Mouse (Mus musculus) neural tube, embryonic 11.5 days (tissue): ENCODE results near the gene Fam19a2. TPM values are rescaled to one million over a fixed set of nuclear protein-coding genes. Genes with fewer than 3 reads are reported as not detected.

Source experiments
- ATAC-seq: fragments of 200-750 bp; cut with Nextera tagmentation; 2 replicates; pipeline ENCODE4 v1.8.0; 2017; ENCODE audit warnings: moderate number of reproducible peaks, mild to moderate bottlenecking, moderate TSS enrichment, moderate library complexity; ENCODE audit not compliant: insufficient read depth, low FRiP score, low TSS enrichment
- DNase-seq: peaks from one replicate; pipeline ENCODE4 v3.0.0-alpha.2; 2015; ENCODE audit warnings: low spot score
- H3K27ac ChIP-seq: fragments of 300-500 bp; sonication (generic); 2 replicates; pipeline ENCODE4 v1.5.1; 2014; ENCODE audit warnings: low read depth, mild to moderate bottlenecking, low read length
- H3K27me3 ChIP-seq: fragments of 300-500 bp; sonication (generic); 2 replicates; pipeline ENCODE4 v1.6.1; 2014; ENCODE audit warnings: mild to moderate bottlenecking, low read length, mixed read lengths; ENCODE audit not compliant: control insufficient read depth, insufficient read depth
- H3K36me3 ChIP-seq: fragments of 300-500 bp; sonication (generic); 2 replicates; pipeline ENCODE4 v1.6.1; 2014; ENCODE audit warnings: mild to moderate bottlenecking, low read length, moderate library complexity, mixed read lengths; ENCODE audit not compliant: control insufficient read depth, insufficient read depth
- H3K4me1 ChIP-seq: fragments of 300-500 bp; sonication (generic); 2 replicates; pipeline ENCODE4 v1.6.1; 2014; ENCODE audit warnings: low read length, mixed read lengths; ENCODE audit not compliant: control insufficient read depth, insufficient read depth
- H3K4me2 ChIP-seq: fragments of 300-500 bp; sonication (generic); 2 replicates; pipeline ENCODE4 v1.6.1; 2014; ENCODE audit warnings: low read depth, mild to moderate bottlenecking, moderate library complexity
- H3K4me3 ChIP-seq: fragments of 300-500 bp; sonication (generic); 2 replicates; pipeline ENCODE4 v1.5.1; 2014; ENCODE audit warnings: low read depth, low read length
- H3K9ac ChIP-seq: fragments of 300-500 bp; sonication (generic); 2 replicates; pipeline ENCODE4 v1.6.1; 2014; ENCODE audit warnings: mild to moderate bottlenecking, low read length
- H3K9me3 ChIP-seq: fragments of 300-500 bp; sonication (generic); 2 replicates; pipeline ENCODE4 v1.6.1; 2016; ENCODE audit warnings: low read length; ENCODE audit not compliant: control insufficient read depth
- WGBS: fragments of 180-500 bp; shearing (Covaris S2); extraction: QIAGEN DNeasy Blood & Tissue Kit; methylation state at CpG from one replicate; pipeline ENCODE4 v1.1.7; 2014; 5-methylcytosine and 5-hydroxymethylcytosine counted together
- polyA plus RNA-seq: library from polyadenylated mRNA; unstranded; fragments of >200 nt; fragmentation: Nextera tagmentation; extraction: Ambion mirVana; gene quantifications from 2 replicates; pipeline ENCODE4 v1.2.1, GENCODE M21; 2014

Gene Fam19a2
- polyA plus RNA-seq, 1 experiment from 2014 or later, result 9.9 TPM

DNA sequence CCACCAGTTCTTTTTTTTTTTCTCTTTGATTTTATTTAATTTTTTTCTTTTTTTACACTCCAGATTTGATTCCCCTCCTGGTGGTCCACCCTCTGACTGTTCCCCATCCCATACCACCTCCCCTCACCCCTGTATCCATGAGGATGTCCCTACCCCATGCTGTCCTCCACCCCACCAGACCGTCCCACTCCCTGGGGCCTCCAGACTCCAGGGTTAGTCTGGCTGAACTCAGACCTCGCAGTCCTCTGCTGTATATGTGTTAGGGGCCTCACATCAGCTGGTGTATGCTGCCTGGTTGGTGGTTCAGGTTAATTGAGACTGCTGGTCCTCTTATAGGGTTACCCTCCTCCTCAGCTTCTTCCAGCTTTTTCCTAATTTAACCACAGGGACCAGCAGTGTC is 362.9 kb downstream of the Fam19a2 start:
- Histone ChIP-seq H3K27me3 (no peaks in the 10 kb centered on the region), H3K4me1 (no peaks in the 10 kb centered on the region), H3K4me3 (no peak overlapping the region), H3K36me3 (no peaks in the 10 kb centered on the region), H3K27ac (no peak overlapping the region), H3K4me2 (no peak overlapping the region), H3K9ac (no peak overlapping the region), H3K9me3 (no peaks in the 10 kb centered on the region)
- WGBS, result 89% methylated on average over 2 of the region's 2 CpGs
- DNase-seq (no peak), ATAC-seq (no peak)

DNA sequence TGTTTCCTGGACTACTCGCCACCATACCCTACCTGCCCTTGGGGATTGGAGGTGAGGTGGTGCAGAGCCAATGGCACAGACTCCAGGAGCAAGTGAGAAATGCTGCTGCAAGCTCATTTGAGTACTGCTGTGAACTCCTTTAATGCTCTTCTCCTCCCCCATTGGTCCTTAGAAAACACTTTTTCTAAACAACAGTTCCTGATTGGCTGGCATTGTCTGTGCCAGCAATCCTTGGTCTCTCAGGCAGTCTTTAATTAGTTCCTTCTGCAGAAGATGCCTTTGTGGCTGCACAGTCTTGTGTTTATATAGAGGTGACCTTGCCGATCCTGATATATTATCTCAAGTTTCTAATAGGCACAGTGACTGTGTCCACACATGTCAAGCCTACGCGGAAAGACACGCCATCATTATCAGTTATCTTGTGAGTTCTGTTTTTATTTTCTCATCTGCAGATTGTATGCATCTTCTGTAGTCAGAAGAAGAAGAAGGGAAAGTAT is 365.5 kb downstream of the Fam19a2 start:
- H3K36me3 ChIP-seq, result no peaks in the 10 kb centered on the region
- no peak overlapping the region for H3K27ac ChIP-seq
- H3K4me2 ChIP-seq, result no peak overlapping the region
- no peaks in the 10 kb centered on the region for H3K27me3 ChIP-seq
- no peaks in the 10 kb centered on the region for H3K9me3 ChIP-seq
- ATAC-seq (no peak), DNase-seq (no peak)
- H3K9ac ChIP-seq, result no peak overlapping the region
- no peaks in the 10 kb centered on the region for H3K4me1 ChIP-seq
- 79% methylated on average over 5 of the region's 5 CpGs for WGBS
- H3K4me3 ChIP-seq, result no peak overlapping the region

DNA sequence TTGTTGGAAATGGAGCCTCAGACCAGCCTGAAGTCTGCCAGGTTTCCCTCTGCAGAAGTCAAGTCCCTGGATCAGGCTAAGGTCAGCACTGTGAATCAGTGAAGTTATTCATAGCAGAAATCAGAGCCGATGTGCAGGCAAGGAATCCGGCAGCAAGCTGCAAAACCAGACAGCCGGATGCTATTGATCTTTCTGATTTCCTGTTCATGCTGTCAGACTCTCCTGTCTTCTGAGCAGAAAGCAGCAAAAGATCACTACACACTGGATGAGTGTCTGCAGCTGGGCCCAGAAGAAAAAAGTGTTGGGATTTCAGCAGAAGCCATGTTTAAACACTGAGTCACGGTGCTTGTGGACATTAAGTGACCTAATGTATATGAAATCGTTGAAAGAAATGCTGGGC is 368.2 kb downstream of the Fam19a2 start:
- 70% methylated on average over 5 of the region's 5 CpGs for WGBS
- ATAC-seq (no peak), DNase-seq (peak; percentile 31)
- Histone ChIP-seq H3K4me2 (no peak overlapping the region), H3K27me3 (no peaks in the 10 kb centered on the region), H3K36me3 (no peaks in the 10 kb centered on the region), H3K27ac (no peak overlapping the region), H3K9ac (no peak overlapping the region), H3K9me3 (no peaks in the 10 kb centered on the region), H3K4me3 (no peak overlapping the region), H3K4me1 (no peaks in the 10 kb centered on the region)

DNA sequence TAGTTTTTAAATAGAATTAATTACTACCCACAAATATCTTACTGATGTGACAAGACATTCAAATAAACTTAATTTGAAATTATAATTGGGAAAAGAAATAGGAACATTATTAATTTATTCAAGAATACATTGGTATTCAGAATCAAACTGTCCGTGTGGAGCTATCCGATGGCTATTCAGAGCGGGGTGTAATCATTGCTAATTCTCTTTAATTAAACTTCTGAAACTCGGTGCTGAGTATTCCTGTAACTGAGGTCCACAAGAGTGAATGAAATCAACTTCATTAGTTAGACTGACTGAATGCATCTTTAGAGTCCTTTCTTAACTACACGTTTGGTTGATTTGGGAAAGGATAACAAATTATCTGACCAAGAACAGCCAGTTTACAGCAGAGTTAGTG is 372.9 kb downstream of the Fam19a2 start:
- Histone ChIP-seq H3K36me3 (no peaks in the 10 kb centered on the region), H3K27me3 (no peaks in the 10 kb centered on the region), H3K27ac (no peak overlapping the region), H3K9ac (no peak overlapping the region), H3K4me1 (no peaks in the 10 kb centered on the region), H3K9me3 (no peaks in the 10 kb centered on the region), H3K4me3 (no peak overlapping the region), H3K4me2 (no peak overlapping the region)
- no peak for DNase-seq
- WGBS, result 90% methylated on average over 5 of the region's 5 CpGs
- no peak for ATAC-seq

DNA sequence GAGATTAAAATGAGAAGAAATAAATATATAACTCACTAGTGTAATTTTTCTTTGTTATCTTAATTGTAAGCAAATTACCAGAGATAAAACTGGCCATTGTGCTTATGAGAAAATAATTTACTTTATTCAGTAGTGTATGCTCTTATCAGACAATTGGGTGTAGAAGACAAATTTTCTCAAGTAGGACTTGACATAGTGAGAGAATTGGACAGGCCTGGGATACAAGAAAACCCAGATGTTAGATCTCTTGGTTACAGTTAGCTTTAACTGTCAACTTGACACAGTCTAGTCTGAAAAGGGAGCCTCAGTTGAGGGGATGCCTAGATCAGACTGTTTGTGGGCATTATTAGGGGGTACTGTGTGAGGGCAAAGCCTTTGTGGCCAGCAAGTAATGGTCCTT is 373.7 kb downstream of the Fam19a2 start:
- Histone ChIP-seq H3K4me2 (no peak overlapping the region), H3K27me3 (no peaks in the 10 kb centered on the region), H3K9ac (no peak overlapping the region), H3K36me3 (no peaks in the 10 kb centered on the region), H3K9me3 (no peaks in the 10 kb centered on the region), H3K4me3 (no peak overlapping the region), H3K4me1 (no peaks in the 10 kb centered on the region), H3K27ac (no peak overlapping the region)
- no peak for ATAC-seq
- DNase-seq, result no peak

DNA sequence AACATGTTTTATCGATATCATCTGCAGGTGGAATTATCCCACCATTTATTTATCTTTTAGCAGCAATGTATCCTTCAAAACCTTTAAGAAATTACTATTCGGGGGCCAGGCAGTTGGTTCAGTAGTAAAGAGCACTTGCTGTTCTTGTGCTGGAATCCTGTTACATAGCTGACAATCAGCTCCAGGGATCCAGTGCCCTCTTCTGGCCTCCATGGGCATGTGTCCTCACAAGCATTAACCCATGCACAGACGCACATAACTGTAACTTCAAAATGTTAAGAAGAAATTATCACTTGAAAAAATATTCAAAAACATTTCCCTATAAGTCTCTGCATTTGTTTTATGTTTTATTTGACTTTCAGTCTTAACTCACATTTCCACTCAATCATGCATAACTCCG is 381.8 kb downstream of the Fam19a2 start:
- no peak for ATAC-seq
- Histone ChIP-seq H3K36me3 (no peaks in the 10 kb centered on the region), H3K4me1 (no peaks in the 10 kb centered on the region), H3K27ac (no peak overlapping the region), H3K9ac (no peak overlapping the region), H3K4me3 (no peak overlapping the region), H3K27me3 (no peaks in the 10 kb centered on the region), H3K4me2 (no peak overlapping the region), H3K9me3 (no peaks in the 10 kb centered on the region)
- whole genome bisulfite sequencing, result 89% methylated on average over 4 of the region's 4 CpGs
- DNase-seq, result no peak

DNA sequence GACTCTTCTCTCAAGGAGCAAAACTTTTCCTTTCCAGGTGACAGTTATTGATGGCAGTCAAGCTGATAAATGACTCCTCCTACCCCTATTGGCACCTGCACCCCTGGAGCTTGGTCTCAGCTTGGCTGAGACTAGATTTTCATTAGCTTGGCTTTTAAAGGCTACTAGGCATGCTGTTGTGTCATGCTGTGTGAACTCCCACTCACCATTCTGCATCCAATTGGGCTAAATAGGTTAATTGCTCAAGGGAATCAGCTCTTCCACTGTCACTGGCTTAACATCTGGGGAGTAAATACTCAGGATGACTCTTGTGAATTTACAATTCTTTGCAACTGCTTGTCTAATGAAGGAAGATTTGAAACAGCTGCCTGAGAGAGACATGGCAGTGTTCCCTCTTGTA is 407.4 kb downstream of the Fam19a2 start:
- ATAC-seq, result no peak
- no peaks in the 10 kb centered on the region for H3K36me3 ChIP-seq
- H3K9me3 ChIP-seq, result no peaks in the 10 kb centered on the region

DNA sequence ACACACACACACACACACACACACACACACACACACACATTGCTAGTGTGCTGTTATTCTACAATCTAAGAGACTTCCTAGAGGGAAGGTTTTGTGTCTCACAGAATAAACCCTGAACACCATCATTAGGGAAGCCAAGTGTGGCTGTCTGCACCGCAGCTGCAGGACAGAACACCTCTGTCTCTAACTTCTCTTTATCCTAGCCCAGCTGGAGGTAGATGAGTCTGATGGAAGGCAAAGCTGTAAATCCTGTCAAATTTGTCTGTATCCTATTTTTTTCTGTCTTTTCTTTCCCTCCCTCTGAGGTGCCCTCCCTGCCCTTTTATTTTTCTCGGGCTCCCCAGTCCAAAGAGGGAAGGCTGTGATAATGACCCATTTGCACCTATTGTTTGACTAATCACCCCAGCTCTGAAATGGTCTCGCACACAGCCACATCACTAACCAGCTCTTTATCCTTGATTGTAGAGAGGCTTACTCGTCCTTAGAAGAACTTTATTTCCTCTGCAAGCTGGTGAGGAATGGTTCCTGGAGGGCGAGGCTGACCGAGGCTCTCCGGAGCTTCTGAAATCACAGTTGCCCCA is 414.6 kb downstream of the Fam19a2 start:
- H3K36me3 ChIP-seq, result no peaks in the 10 kb centered on the region
- no peak overlapping the region; the same call in 1 of the 2 replicates for H3K27ac ChIP-seq
- DNase-seq, result no peak
- peak; percentile 66 for ATAC-seq
- no peak overlapping the region for H3K4me2 ChIP-seq
- no peak overlapping the region for H3K9ac ChIP-seq
- no peaks in the 10 kb centered on the region for H3K9me3 ChIP-seq
- H3K4me1 ChIP-seq, result peaks cover 6% of the 10 kb centered on the region; the same call in 1 of the 2 replicates
- no peak overlapping the region for H3K4me3 ChIP-seq
- H3K27me3 ChIP-seq, result no peaks in the 10 kb centered on the region
- WGBS, result 1% methylated on average over 7 of the region's 7 CpGs

More for the DNA sequence above, 407.4 kb downstream of the Fam19a2 start:
- Histone ChIP-seq H3K27me3 (no peaks in the 10 kb centered on the region), H3K27ac (no peak overlapping the region), H3K4me3 (no peak overlapping the region), H3K4me2 (no peak overlapping the region), H3K9ac (no peak overlapping the region), H3K4me1 (no peaks in the 10 kb centered on the region)
- DNase-seq, result no peak

DNA sequence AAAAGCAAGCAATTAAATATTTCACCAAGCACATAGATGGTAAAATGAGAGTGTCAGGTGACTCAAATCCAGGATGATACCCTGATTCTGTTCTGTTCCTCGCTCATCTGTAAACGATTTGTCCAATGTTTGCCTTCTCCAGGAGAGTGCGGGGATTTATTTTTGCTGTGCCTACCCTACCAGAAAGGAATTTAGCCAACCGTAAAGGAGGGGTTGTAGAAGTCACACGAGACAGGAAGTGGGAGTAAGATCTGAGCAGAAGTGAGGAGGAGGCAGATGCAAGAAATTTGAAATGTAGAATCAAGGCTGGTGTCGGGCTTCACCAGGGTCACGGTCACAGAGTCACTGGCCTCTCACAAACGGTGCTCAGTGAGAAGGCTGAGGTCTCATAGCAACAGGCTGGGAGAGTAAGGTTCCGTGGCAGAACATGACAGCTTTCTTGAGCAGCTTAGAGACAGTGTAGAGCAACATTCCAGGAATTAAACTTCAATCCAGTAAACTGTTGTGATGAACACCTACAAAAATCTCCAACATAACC is 419.0 kb downstream of the Fam19a2 start:
- ATAC-seq (no peak), DNase-seq (no peak)
- Histone ChIP-seq H3K4me1 (peaks cover 6% of the 10 kb centered on the region; the same call in 1 of the 2 replicates), H3K4me3 (no peak overlapping the region), H3K36me3 (no peaks in the 10 kb centered on the region), H3K9me3 (no peaks in the 10 kb centered on the region), H3K27me3 (no peaks in the 10 kb centered on the region), H3K9ac (no peak overlapping the region), H3K4me2 (no peak overlapping the region), H3K27ac (no peak overlapping the region)
- WGBS, result 53% methylated on average over 9 of the region's 9 CpGs
